Mouse (Mus musculus): Measurements from ENCODE around the gene Speg. TPM values are rescaled to one million over a fixed set of nuclear protein-coding genes. Genes with fewer than 3 reads are reported as not detected.

Gene Speg
- total RNA-seq, 2 experiments from 2014 or later, result 7.3 to 10.8 TPM

DNA sequence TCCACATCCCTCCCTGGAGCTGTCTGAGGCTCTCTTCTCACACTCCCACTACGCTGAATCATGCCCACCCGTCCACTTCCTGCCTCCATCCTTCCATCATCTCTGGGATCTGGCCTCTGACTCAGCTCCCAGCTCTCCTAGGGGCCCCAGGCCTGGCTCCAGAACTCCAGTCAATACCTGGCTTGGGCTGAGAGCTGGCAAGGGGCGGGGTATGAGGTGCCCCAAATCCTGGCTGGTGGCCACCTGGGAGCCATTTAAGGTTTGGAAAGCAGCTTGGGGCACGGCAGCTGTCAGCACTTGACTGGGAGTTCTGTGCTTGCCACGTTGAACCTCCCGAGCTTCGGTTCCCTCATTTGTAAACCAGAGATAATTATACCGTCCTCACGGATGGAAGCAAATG, 18.0 kb downstream of the Speg start:
- no peak for DNase-seq (ENCODE audit: low spot score in 2 of 2)

DNA sequence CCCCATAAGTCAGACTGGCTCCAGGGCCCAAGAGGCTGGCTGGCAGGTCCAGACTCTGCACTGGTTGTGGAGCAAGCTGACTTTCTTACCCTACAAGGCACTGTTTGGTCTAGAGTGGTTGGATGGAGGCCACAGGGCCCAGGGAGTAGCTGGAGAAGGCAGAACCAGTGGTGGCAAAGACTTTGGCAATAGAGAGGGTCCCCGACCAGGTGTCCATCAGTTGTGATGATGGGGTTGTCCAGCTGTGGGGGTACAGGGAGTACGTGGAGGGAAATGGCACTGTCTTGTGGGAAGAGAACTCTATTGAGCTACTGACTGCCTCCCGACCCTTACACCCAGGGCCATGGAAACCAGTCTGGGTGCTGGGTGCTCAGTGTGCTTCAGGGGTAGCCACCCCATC, 18.7 kb downstream of the Speg start:
- DNase-seq (ENCODE audit: low spot score in 2 of 2), result no peak

DNA sequence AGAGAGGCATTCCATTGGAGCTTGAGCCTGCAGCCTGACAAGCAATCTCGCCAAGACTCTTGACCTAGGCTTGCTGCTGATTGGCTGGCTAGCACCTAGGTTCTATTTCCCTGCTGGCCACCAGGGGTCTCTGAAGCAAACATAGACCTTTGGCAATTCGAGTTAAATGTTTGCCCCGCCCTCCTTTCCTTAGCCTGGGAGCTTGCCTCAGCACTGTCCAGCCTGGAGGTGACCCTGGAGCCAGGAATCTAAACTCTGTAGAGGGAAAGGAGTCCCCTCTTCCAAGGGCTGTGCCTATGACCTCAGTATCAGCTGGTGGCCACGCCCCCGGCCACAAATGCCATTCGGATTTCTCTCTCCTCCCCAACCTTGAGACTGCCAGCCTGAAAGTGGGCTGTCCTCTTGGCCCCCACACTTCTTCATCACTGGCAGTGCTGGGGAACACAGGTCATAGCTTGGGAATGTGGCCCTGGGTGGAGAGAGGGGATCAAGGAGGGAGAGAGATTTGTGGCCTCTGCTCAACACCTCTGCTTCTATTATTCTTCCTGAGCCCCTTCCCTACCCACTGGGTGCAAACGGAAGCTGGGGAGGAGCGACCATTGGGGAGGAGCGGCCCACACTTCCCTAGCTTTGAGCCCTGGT, 23.8 kb downstream of the Speg start:
- DNase-seq (ENCODE audit: low spot score in 2 of 2), result peak; percentile 54 to 61

DNA sequence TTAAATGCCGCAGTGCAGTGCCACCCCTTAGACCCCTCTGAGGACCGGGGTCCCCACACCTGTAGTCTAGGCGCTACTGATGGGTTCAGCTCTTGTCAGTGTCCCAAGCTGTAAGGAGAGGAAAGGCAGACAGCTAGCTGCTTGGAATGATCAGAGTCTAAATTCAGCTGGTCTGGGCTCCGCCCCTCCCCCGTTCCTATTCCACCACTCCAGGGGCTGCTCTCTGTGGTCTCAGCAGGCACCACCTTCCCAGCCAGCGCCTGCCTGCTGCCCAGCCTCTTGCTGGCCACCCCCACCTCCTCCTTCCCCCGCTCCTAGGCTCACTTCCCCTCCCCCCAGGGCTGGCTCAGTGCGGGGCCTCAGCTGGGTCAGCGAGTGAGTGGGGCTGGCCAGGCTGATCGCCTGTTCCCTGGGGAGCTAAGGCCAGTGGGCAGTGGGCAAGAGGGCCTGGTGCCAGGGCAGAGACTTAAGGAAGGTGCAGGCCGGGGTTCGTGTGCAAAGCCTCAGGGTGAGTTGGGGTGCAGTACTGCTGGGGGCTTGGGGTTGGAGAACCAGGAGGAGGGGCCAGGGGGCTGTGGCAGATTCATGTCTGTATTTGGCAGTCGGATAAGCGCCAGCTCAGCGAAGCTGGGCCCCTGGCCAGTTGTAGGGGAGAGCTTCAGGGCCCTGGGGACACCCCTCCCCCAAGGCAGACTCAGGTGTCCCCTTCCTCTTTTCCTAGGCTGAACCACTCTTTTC, 24.8 kb downstream of the Speg start:
- DNase-seq (ENCODE audit: low spot score in 2 of 2), result no peak

DNA sequence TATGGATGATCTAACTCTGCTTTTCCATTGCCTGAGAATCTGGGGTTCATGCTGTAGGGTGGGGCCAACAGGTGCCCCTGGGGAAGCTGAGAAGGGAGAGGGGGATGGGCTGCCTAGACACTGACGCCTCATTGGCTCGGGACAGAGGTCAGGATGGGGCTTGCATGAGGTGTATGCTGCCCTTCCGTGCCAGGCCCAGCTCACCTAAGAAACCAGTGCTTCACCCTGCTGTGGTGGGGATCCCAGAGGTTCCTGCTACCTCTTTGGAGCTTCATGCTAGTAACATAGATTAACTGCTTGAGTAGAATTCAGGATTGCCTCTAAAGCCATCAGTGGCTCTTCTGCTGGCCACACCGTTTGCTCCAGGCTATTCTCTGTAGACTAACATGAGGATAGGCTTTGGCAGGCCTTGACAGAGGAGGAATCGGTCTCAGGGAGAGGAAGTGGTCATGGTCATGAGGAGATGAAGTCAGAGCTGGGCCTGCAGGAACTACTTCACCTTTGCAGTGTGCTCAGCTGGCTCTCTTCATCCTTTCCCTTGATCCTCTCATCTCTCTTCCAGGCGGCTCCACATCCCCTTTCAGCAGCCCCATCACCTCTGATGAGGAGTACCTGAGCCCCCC, 25.5 kb downstream of the Speg start:
- DNase-seq (ENCODE audit: low spot score in 2 of 2), result no peak

DNA sequence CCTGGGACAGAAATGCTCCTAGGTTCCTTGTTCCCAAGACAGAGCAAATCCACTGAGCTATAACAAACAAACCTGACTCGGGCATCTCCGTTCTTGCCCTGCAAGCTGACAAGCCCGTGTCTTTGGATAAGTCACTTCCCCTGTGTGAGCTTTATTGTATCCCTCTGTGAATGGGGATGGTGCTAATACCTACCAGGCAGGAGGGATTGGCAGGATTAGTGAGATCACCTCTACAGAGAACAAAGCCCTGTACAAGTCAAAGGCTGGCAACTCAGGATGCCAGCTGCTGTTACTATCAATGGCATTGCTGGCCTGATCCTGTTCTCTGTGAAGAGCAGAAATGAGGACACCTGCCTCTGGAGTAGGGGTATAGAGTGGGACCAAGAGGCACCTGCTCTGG, 30.4 kb downstream of the Speg start:
- DNase-seq (ENCODE audit: low spot score in 2 of 2), result no peak

DNA sequence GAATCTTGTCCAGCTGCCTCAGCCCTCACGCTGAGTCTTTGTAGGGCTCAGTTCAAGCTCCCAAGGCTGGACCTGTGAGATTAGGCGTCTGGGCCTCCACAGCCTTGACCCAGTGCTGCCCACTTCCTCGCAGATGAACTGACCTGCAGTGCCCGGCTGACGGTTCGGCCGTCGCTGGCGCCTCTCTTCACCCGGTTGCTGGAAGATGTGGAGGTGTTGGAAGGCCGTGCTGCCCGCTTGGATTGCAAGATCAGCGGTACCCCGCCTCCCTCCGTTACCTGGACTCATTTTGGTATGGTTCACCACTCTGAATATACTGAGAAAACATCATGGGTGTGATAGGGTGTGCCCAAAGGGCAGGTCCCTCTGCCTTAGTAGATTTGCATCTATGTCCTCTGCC, 31.1 kb downstream of the Speg start:
- no peak for DNase-seq (ENCODE audit: low spot score in 2 of 2)

DNA sequence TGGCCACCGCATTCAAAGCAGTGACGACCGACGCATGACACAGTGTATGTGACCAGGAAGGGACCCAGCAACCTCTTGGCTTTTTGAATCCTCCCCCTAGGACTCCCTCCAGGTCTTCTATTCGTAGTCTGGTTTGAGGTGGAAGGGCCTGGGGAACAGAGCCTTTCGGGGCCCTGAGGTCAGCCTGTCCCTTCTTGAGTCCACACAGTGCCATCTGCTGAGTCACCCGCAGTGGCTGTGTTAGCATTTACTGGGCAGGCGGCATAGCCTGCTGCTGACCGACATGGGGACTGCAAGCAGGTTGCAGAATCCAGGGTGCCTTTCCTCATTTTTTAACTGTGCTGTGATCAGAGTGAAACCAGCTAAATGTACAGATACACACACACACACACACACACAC, 32.0 kb downstream of the Speg start:
- no peak for DNase-seq (ENCODE audit: low spot score in 2 of 2)

DNA sequence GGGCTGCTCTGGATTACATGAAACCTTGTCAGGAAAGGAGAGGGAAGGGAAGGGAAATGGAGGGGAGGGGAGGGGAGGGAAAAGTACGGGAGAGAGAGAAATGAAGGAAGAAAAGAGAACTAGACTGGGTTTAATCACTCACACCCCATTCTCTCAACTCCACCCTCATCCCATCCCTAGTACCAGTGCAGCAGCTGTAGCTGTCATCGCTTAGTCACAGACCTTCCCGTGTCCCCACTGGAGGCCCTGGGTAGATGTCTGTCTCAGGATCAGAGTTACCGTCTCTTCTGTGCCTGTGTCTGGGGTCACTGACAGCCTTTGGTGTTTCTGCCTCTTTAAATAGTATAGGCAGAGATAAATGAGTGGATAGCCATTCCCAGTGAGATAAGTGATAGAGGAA, 33.1 kb downstream of the Speg start:
- no peak for DNase-seq (ENCODE audit: low spot score in 2 of 2)

DNA sequence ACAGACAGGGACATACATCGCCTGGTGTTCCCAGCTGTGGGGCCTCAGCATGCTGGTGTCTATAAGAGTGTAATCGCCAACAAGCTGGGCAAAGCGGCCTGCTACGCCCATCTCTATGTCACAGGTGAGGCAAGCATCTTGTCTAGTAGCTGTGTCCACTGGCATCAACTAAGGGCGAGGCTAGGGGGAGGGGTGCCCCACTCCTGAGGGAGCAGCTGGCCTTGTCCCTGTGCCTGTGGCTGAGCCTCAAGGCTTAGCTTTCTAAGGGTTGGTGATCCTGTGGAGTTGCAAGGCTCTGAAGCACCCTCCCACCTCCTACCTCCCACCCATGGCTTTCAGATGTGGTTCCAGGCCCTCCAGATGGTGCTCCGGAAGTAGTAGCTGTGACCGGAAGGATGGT, 34.9 kb downstream of the Speg start:
- DNase-seq (ENCODE audit: low spot score in 2 of 2), result no peak

DNA sequence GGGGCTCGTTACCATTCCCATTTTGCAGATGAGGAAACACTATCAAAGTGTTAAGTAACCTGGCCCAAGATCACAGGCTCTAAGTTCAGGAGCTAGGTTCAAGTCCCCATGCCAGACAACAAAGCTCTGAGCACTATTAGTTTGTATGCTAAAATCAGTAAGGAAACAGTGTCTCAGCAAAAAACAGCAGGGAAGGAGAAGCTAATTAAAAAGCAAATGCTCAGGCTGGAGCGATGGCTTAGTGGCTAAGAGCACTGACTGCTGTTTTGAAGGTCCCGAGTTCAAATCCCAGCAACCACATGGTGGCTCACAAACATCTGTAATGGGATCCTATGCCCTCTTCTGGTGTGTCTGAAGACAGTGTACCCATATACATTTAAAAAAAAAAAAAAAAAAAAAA, 37.1 kb downstream of the Speg start:
- DNase-seq (ENCODE audit: low spot score in 2 of 2), result no peak

DNA sequence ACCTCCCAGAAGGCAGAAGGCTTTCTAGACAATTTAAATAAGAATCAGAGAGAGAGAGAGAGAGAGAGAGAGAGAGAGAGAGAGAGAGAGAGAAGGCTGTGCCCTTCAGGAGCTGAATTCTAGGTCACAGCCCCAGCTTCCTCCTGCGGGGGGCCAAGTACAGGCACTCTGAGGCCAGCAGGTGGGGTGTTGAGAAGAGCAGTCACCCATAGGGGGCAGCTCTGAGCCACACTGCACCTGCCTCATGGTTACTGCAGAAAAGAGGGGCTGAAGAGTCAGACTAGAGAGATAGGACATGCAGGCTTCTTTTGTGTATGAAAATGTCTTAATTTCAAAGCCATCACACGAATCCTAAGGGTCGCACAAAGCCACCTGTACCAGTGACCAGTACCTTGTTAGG, 38.7 kb downstream of the Speg start:
- no peak for DNase-seq (ENCODE audit: low spot score in 2 of 2)

DNA sequence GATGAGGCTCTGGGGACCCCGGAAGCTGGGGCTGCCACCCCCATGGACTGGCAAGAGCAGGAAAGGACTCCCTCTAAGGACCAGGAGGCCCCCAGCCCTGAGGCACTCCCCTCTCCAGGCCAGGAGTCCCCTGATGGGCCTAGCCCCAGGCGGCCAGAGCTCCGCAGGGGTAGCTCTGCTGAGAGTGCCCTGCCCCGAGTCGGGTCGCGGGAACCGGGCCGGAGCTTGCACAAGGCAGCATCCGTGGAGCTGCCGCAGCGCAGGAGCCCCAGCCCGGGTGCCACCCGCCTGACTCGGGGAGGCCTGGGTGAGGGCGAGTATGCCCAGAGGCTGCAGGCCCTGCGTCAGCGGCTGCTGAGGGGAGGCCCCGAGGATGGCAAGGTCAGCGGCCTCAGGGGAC, 46.7 kb downstream of the Speg start:
- DNase-seq (ENCODE audit: low spot score in 2 of 2), result no peak

DNA sequence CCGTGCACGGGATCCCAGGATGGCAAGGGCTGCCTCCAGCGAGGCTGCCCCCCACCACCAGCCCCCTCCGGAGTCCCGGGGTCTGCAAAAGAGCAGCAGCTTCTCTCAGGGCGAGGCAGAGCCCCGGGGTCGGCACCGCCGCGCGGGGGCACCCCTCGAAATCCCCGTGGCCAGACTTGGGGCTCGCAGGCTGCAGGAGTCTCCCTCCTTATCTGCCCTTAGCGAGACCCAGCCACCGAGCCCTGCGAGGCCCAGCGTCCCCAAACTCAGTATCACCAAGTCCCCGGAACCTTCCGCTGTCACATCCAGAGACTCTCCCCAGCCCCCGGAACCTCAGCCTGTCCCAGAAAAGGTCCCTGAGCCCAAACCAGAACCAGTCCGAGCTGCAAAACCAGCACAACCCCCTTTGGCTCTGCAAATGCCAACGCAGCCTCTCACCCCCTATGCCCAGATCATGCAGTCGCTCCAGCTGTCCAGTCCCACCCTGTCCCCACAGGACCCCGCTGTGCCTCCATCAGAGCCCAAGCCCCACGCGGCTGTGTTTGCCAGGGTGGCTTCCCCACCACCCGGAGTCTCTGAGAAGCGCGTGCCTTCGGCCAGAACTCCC, 47.2 kb downstream of the Speg start:
- no peak for DNase-seq (ENCODE audit: low spot score in 2 of 2)

DNA sequence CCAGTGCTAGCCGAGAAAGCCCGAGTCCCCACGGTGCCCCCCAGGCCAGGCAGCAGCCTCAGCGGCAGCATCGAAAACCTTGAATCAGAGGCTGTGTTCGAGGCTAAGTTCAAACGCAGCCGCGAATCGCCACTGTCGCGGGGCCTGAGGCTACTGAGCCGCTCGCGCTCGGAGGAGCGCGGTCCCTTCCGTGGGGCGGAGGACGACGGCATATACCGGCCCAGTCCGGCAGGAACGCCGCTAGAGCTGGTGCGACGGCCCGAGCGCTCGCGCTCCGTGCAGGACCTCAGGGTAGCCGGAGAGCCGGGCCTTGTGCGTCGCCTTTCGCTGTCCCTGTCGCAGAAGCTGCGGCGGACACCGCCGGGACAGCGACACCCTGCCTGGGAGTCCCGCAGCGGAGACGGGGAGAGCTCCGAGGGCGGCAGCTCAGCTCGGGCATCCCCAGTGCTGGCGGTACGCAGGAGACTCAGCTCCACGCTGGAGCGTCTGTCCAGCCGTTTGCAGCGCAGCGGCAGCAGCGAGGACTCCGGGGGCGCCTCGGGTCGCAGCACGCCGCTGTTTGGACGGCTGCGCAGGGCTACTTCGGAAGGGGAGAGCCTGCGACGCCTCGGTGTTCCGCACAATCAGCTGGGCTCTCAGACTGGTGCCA, 47.9 kb downstream of the Speg start:
- DNase-seq (ENCODE audit: low spot score in 2 of 2), result peak in 1 of 2 experiments; percentile 36

DNA sequence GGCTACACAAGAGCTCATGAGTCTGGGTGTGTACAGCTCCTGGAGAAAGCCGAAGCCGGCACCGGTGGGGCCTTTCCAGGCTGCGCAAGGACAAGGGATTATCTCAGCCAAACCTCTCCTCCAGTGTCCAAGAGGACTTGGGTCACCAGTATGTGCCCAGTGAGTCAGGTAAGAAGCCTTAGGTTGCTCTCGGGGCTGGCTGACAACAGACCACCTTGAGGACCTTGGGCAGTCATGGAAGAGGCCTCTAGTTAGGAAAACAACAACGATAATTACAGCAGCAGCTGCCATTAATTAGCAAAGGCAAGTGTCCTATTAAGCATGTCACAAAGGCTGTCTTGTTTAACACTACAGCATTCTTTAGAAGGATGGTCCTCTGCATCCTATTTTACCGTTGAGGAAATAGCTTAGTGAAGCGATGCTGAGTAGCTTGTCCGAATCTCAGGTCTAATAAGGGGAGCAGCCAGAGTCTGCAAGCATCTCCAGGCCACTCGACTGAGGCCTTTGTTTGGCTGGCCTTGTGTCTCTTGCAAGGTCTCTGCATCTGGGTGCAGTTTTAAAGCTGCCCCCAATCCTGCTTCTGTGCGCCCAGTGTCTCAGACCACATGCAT, 48.8 kb downstream of the Speg start:
- DNase-seq (ENCODE audit: low spot score in 2 of 2), result no peak

DNA sequence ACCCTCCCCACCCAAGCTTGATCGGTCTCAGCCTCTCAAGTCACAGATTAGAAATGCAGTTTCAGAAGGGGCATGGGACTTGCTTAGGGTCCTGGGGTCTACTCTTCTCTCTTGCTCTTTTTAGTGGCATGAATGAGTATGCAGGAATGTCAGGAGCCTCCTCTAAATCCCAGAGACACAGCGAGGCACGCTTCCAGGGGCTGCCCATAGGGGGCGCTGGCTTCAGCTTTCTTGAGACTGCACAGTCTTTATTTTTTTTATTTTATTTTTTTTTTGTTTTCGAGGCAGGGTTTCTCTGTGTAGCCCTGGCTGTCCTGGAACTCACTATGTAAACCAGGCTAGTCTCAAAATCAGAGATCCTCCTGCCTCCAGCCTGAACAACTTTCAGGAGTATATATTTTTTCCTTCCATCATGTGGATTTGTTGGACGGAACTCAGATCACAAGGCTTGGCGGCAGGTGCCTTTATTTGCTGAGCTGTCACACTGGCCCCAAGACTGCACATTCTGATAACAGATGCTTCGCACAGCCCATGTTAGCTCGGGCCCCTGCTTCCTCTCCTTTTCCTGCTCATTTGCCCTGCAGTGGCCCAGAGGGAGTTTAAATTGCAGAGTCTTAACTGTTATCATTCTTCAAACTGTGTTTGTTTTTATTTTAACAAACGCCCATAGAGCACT, 50.8 kb downstream of the Speg start:
- DNase-seq (ENCODE audit: low spot score in 2 of 2), result no peak

DNA sequence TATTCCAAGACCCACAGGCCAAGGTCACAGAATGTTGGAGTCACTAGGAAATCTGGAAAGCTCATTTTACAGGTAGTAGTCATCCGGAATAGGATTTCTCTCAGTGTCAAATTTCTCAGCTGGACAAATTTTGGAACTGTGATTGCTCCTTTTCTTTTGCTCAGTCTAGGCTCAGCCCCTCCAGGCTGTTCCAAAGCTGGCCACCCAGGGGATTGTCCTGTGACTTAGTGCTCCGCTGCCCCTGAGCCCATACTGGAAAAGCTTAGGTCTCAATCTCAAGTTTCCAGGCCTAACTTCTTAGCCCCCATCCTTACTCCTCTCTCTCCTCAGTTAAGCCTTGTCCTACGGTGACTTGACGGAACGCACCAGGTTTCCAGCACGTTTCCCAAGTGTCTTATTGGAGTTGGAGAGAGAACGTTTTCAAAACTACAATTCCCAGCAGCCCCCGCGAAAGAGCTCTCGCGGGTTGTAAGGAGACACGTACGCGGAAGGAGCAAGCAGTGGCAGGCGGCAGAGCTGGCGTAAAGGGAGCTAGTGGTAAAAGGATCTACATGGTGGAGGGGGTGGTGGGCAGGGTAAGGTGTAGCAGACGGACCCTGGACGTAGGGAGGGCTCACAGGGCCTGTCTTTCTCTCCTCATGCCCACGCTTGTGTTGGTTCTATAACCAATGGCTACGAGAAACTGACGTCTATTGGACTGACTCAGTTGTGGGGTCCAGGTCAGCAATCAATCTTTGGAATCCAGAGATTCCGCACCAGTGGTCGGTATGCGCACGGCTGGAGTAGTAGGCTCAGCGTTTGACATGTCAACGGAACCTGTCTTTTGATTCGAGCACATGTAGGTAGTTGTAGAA, 60.6 kb downstream of the Speg start, which contains the start of gene Gmppa:
Gmppa (plus strand) TSS at position 456 of the 854 bp plus-strand sequence.
- DNase-seq (ENCODE audit: low spot score in 2 of 2), result peak; percentile 73 to 75

DNA sequence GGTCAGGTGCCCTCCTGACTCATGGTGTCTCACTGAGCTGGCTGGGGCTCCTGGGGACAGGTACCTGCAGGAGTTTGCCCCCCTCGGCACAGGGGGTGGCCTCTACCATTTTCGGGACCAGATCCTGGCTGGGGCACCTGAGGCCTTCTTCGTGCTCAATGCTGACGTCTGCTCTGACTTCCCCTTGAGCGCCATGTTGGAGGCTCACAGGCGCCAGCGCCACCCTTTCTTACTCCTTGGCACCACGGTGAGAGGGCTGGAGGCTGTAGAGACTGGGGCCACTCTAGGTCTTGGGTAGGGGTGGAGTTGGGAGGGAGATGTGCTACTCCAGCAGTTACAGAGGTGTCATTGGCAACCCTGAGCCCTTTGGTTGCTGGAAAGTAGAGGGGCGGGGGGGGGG, 63.7 kb downstream of the Speg start:
- no peak for DNase-seq (ENCODE audit: low spot score in 2 of 2)

DNA sequence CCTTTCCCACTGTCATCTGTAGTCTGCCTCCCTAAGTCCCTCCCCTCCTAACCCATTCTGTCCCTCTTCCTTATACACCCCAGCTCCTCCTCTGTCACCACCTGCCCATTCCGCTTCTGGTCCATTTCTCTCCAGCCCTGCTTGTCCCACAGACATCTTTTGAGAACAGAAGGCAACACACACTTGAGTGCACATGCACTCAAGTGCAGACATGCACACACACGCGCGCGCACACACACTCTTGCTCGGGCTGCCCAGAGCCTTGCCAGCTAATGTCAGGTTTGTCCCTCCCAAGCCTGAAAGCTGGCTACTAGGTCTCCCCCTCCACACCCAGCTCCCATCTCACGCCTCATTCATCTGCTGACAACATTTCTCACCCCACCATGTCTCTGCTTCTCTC, 65.6 kb downstream of the Speg start:
- no peak for DNase-seq (ENCODE audit: low spot score in 2 of 2)
